Mouse (Mus musculus) adrenal gland, postnatal 36 days (tissue): ENCODE results near the gene Zfp326. TPM values are rescaled to one million over a fixed set of nuclear protein-coding genes. Genes with fewer than 3 reads are reported as not detected.

Experiments used
- total RNA-seq, 2 experiments: library from RNA; stranded (reverse); gene quantifications; 2 replicates each; pipeline ENCODE4 v1.2.3; 2021

Gene Zfp326
- total RNA-seq, 2 experiments from 2014 or later, result 24.0 to 27.6 TPM

Other genes with a start within 250 kb of the Zfp326 start
- gene Lrrc8d, start 176.6 kb upstream of the Zfp326 start, total RNA-seq, result 100 to 1,000 TPM in 1 of 2 experiments, 10 to 100 TPM in 1; 97.8 to 115 TPM